Mouse (Mus musculus): ENCODE results near the gene Gm38393.

Gm38393 gene

GRCm38 (mm10) chr7:60004606-60005330, at the start of gene Gm38393, which contains the start of gene Snurf:
Gene Gm38393, minus strand, starts transcription at chr7:60005064.
Gene Snurf, minus strand, starts transcription at chr7:60005049.
- DNase-seq (ENCODE audit: low spot score in 2 of 2): peak; percentile 65 to 68

GRCm38 (mm10) chr7:60047481-60048201, 42.8 kb upstream of the Gm38393 start:
- DNase-seq (ENCODE audit: low spot score in 2 of 2): peak; percentile 15 to 42

- DNase-seq (ENCODE audit: low spot score in 2 of 2): no peak
These were observed 8.3 kb upstream of the Gm38393 start for GRCm38 (mm10) chr7:60013186-60013585.

- DNase-seq (ENCODE audit: low spot score in 2 of 2): no peak
These were observed 3.0 kb upstream of the Gm38393 start for GRCm38 (mm10) chr7:60007727-60008360.

- no peak for DNase-seq (ENCODE audit: low spot score in 2 of 2)
These were observed 1.4 kb upstream of the Gm38393 start for GRCm38 (mm10) chr7:60006262-60006661.

- peak; percentile 5 to 6 for DNase-seq (ENCODE audit: low spot score in 2 of 2)
These were observed 801 bp downstream of the Gm38393 start for GRCm38 (mm10) chr7:60003921-60004605.

GRCm38 (mm10) chr7:60003006-60003865, 1.6 kb downstream of the Gm38393 start:
- peak; percentile 10 to 17 for DNase-seq (ENCODE audit: low spot score in 2 of 2)

- DNase-seq (ENCODE audit: low spot score in 2 of 2): no peak
These were observed 26.2 kb downstream of the Gm38393 start for GRCm38 (mm10) chr7:59978646-59979045.
